Mouse (Mus musculus) thymus, postnatal 10 days (tissue): ENCODE results near the gene Napa.

Experiments used
- DNase-seq, 2 experiments: peaks; one replicate each; pipeline ENCODE4 v3.0.0; 2021; ENCODE audit warnings: low spot score in 2 of 2

Napa gene

DNA sequence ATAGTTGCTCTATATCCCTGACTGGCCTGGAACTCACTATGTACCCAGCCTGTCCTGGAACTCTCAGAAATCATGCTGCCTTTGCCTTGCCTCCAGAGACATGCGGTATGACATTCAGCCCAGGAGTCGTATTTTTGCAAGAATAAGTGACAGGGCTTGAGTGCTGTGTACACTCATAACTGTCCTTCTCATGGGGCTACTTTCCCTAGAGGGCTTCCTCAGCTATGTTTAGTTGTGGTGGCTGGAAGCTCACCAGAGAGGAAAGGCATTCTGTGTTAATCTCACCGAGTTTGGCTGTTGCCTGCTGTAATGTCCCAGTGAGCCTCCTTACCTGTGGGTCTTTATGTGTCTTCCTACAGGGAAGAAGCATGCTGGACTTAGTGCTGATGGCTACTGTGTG is 3.7 kb upstream of the Napa start:
- DNase-seq, result no peak

DNA sequence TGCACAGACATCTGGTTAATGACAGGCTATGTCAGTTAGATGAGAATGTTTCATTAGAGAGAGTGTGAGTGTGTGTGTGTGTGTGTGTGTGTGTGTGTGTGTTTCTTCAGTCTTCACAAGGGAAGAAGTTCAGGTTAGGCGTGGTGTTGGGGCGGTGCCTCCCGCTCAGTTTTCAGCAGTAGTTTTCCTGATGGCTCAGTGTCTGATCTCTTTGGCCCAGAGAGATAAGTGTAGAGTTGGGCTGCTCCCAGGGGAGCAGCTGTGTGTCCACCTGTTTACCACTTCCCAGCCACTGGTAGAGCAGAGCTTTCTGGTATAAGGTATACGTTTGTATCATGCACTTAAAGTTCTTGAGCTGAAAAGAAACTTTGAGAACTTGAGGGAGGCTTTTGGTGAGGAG is 1.6 kb downstream of the Napa start:
- no peak for DNase-seq

GRCm38 (mm10) chr7:16101081-16101480 is 2.8 kb downstream of the Napa start:
- no peak for DNase-seq

DNA sequence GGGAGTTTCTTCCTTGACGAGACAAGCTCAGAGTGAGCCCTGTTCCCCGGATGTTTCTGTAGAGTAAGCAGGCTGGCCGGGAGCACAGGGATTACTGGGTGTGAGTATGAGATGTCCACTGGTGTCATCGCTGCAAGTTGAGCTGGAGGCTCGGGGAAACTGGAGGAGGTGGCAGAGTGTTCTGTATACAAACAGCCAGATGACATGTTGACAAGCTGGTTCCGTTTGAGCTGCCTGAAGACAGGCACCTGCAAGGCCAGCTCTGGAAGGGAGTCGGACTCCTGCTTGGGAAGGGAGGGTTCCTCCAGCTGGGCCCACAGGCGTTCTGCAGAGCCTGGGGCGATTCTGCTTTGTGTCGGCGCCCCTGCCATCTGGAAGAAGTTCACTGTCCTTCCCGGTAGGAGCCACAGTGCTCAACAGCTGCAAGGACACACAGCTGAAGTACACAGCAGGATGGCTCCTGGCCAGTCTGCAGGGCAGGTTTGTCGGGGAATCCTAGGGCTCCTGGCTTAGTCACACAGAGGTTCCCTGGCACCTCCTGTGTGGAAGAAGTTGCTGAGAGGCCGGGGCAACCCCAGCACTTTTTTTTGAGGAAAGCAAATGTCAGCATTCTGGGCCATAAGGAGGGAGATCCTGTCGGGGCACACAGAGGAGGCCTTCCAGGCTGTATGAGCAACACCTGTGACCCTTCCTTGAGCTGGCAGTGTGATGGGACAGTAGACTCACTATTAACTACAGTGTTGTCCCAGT is 3.6 kb downstream of the Napa start:
- DNase-seq, result no peak

GRCm38 (mm10) chr7:16102686-16103226 is 4.5 kb downstream of the Napa start:
- no peak for DNase-seq

DNA sequence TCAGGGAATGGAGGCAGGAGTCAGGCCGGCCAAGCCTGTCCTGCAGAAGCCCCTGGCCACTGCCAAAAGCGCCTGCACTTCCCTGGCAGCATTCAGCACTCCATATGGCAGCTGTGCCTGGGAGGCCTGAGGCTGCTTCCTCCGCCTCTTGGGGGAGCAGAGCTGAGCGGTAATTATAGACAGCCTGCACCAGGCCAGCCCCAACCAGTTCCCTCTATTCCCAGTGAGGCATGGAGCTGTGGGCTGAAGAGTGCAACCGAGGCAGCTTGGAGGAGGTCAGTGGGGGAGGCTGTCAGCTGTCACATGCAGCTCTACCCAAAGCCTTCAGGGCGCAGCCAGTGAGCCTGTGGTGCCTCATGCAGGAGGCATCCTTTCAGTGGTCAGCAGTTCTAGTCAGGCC is 5.5 kb downstream of the Napa start:
- no peak for DNase-seq

DNA sequence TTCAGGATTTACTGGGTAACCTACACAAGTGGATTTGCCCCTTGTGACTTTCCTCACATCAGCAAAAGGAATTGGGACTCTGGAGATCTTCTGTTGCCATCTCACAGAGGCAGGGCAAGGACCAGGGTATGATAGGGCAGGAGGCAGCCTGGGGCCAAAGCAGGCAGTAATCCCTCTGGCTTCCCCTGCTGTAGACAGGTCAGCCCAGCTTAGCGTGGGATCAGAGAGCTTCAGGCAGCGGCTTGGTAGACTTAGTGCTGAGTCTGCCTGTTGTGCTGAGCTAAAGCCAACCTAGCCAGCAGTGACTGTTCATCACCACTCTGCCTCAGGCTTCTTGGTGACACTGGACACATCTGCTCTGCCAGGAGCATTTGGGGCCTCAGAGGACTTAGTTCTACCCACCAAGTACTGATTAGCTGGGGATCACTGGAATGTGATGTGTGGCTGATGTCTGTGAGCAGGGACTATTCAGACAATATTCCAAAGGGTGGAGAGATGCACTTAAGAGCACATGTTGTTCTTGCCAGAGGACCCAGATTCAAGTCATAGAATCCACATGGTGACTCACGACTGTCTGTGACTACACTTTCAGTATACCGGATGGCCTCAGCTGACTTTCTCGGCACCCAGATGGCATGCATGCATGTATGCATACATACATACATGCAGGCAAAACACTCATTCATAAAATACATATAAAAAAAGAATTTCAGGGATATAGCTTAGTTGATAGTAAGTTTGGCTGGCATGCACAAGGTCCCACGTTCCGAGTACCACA is 6.5 kb downstream of the Napa start:
- DNase-seq, result no peak

DNA sequence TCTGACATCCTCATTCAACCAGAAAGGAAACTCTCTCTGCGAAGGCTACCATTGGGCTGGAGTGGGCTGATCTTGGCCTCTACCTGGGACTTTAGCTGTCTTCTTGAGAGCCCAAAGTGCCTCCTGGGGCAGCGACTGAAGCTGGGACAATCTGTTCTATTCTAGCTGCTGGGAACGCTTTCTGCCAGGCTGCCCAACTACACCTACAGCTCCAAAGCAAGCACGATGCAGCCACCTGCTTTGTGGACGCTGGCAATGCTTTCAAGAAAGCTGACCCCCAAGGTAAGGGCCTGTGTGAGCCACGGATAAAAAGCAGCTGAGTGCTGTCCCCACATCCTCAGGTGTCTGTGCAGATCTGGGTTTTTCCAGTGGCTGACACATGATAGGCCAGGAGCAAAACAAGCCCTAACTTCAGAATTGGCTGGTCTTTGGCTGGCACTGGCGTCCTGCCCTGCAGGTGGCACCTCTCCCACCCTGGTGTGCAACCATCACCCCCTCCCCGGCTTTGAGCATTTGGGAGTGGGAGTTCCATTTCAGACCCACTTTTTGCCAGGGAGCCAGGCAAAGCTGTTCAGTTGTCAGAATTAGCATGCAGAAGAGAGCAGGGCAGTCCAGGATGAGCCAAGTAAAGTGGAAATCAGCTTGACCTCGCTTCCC is 10.8 kb downstream of the Napa start:
- no peak for DNase-seq

- no peak for DNase-seq
Observed at GRCm38 (mm10) chr7:16110158-16110557, 11.9 kb downstream of the Napa start.

DNA sequence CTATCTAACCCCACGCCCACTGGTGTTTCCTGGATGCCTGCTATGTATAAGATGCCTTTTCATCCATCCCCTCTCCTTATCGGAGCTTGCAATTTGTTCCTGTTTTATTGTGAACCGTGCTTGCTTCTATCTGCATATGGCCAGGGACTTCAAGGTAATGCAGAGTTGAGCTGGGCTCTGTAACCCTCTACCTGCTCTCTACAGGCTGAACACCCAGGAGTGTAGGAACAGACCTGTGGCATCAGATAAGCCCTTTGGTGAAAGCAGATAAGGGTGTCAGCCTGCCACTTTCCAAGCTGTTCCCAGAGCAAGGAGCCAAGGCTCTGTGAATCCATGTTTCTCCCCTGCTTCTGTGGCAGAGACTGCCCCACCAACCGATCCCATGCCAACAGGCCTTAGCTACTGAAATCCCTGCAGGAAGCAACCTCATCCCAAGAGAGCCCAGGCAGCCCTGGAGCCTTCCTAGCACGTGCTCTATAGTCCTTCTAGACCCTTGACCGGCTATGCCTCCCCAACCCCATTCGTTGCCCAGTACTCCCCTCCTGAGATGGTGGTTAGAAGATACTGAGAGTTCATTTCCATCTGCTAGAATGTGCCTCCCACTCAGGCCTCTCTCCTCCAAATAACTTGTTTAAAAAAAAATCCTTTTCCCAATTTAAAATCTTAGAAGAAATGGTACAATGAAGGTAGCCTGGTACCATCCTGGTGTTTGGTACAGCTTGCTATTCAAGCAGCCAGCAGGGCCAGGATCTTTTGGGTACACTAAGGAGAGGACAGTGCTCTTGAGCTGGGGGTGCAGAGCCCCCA is 13.2 kb downstream of the Napa start:
- no peak for DNase-seq

- DNase-seq, result no peak
Observed at GRCm38 (mm10) chr7:16116418-16116817, 18.2 kb downstream of the Napa start.

DNA sequence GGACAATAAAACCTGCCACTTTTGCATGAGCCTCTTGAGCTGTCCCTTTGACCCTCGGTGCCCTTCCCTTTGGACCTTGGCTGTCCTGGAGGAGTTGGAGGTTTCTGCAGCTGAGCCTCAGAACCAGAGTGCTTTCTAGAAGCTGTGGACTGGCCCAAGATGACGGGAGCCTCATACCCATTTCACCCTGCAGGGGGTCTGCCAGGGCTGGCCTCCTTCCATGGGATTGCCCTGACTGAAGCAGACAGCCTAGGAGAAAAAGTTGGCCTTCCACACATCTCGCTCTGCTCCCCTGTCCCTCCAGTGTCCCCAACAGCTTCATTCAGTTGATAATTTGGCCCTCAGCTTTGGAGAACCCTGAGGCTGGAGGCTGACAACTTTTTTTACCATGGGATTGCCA is 18.8 kb downstream of the Napa start:
- DNase-seq, result no peak

- peak; percentile 83 to 90 for DNase-seq
Observed at GRCm38 (mm10) chr7:16119569-16120261, 21.5 kb downstream of the Napa start, which contains the start of gene Kptn. Kptn (plus strand) TSS chr7:16119895.

DNA sequence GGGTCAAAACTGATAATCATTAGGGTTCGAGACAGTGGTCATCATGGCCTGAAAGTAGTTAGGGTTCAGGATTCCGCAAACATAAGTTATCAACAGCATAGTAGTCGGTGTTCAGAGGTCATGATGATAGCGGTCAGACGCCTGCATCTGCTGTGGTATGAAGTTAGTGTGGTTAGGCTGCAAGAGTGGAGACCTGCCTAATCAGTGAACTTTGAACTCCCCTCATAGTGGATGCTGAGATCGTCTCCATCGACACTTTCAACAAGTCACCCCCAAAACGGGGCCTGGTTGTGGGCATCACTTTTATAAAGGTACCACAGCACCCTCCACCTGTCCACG is 22.0 kb downstream of the Napa start:
- DNase-seq, result no peak

GRCm38 (mm10) chr7:16125829-16126228 is 27.6 kb downstream of the Napa start:
- DNase-seq, result no peak

DNA sequence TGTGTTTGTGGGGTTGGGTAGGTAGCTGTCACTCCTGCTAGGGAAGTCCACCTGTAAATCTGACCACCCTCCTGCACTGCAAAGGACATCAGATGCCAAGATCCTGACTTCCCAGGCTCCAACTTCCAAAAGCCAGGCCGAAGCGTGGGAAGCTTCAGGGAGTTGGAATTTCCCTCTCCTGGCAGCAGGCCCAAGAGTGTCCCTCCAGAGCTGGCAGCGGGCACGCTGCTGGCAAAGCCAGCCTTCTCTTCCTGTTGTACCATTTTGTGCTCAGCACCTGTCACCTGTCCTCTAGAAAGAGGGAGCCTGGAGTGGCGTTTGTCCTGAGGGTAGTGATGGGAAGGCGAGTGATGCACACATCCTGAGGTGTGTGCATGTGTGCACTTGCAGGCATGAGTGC is 30.1 kb downstream of the Napa start:
- DNase-seq, result no peak

GRCm38 (mm10) chr7:16128899-16129298 is 30.6 kb downstream of the Napa start:
- DNase-seq, result no peak

DNA sequence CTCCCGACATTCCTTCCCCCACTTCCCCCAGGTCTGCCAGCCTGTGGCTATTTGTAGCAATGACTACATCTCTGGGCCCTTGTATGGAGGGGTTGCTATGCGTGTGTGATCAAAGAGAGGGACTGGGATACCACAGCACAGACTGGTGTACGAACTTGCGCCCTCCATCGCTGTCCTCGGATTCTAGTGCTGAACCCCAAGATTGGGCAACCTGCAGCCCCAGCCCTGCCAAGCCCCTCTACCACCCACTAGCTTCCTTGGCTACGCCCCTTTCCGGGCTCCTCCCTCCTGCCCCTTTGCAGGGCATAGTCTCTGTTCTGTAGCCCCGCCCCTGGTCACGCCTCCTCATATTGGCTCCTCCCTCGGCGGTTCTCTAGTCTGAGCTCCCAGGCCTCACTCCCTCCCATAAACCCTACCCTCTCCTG is 31.2 kb downstream of the Napa start, which contains the start of gene Slc8a2:
Gene Slc8a2 (plus strand): TSS at position 406 of the 425 bp plus-strand sequence.
- DNase-seq, result peak; percentile 44 to 49

GRCm38 (mm10) chr7:16129846-16130691 is 31.8 kb downstream of the Napa start:
- no peak for DNase-seq
